Mouse (Mus musculus) ES-Bruce4 (cell line): ENCODE results near the gene Map2k1. TPM values are rescaled to one million over a fixed set of nuclear protein-coding genes. Genes with fewer than 3 reads are reported as not detected.
"Not testable (repeated sequence)": the region's sequence is repeated elsewhere in the genome, so short reads cannot be mapped to it uniquely, and the experiment has no call there.

ENCODE experiments used
- H3K27ac ChIP-seq: 2 replicates; pipeline ENCODE4 v1.5.1; 2012; ENCODE audit warnings: low read length, inconsistent platforms; ENCODE audit not compliant: insufficient read depth
- H3K27me3 ChIP-seq: 2 replicates; pipeline ENCODE4 v1.6.1; 2012; ENCODE audit warnings: mild to moderate bottlenecking, low read length, inconsistent platforms; ENCODE audit not compliant: control insufficient read depth, poor library complexity, insufficient read depth, severe bottlenecking
- H3K36me3 ChIP-seq: 2 replicates; pipeline ENCODE4 v1.6.1; 2012; ENCODE audit warnings: inconsistent platforms, mild to moderate bottlenecking, low read length, moderate library complexity; ENCODE audit not compliant: control insufficient read depth, poor library complexity, insufficient read depth, severe bottlenecking
- H3K4me1 ChIP-seq: one replicate; pipeline ENCODE4 v1.8.1; 2011; ENCODE audit warnings: low read length; ENCODE audit not compliant: control insufficient read depth, insufficient read depth
- H3K4me3 ChIP-seq: 2 replicates; pipeline ENCODE4 v1.5.1; 2011; ENCODE audit warnings: low read depth, mild to moderate bottlenecking, low read length
- H3K9ac ChIP-seq: 2 replicates; pipeline ENCODE4 v1.6.1; 2012; ENCODE audit warnings: low read depth, mild to moderate bottlenecking, inconsistent platforms; ENCODE audit not compliant: poor library complexity, severe bottlenecking
- H3K9me3 ChIP-seq: replicated peaks from 2 replicates; pipeline ENCODE4 v1.6.1; 2012; ENCODE audit warnings: mild to moderate bottlenecking, low read length, inconsistent platforms; ENCODE audit not compliant: control insufficient read depth, poor library complexity, insufficient read depth, severe bottlenecking
- CTCF ChIP-seq: IDR thresholded peaks from one replicate; pipeline ENCODE4 v1.8.1; 2011; ENCODE audit warnings: low read depth, low read length
- EP300 ChIP-seq: IDR thresholded peaks from 2 replicates; pipeline ENCODE4 v1.6.1; 2011; ENCODE audit warnings: low read depth, low read length; ENCODE audit not compliant: insufficient read depth
- POLR2A ChIP-seq: IDR thresholded peaks from one replicate; pipeline ENCODE4 v1.8.1; 2011; ENCODE audit warnings: low read length; ENCODE audit not compliant: insufficient read depth
- polyA plus RNA-seq: library from polyadenylated mRNA; stranded (reverse); fragments of >200 nt; gene quantifications from 2 replicates; pipeline ENCODE4 v1.2.4, GENCODE M21; 2011; ENCODE audit warnings: low read depth; ENCODE audit not compliant: missing spikeins, insufficient read depth, insufficient read length

Map2k1 gene
- polyA plus RNA-seq, 1 experiment = 85.7 TPM

GRCm38 (mm10) chr9:64156641-64157040, 96.8 kb downstream of the Map2k1 start:
- H3K9me3 ChIP-seq = no peaks in the 10 kb centered on the region
- no peak overlapping the region for H3K4me3 ChIP-seq
- no peaks in the 10 kb centered on the region for H3K27me3 ChIP-seq
- TF ChIP-seq CTCF (no peak), EP300 (no peak)
- no peak overlapping the region for H3K27ac ChIP-seq
- H3K4me1 ChIP-seq = no peaks in the 10 kb centered on the region
- peaks cover 79% of the 10 kb centered on the region for H3K36me3 ChIP-seq
- no peak overlapping the region for H3K9ac ChIP-seq

DNA sequence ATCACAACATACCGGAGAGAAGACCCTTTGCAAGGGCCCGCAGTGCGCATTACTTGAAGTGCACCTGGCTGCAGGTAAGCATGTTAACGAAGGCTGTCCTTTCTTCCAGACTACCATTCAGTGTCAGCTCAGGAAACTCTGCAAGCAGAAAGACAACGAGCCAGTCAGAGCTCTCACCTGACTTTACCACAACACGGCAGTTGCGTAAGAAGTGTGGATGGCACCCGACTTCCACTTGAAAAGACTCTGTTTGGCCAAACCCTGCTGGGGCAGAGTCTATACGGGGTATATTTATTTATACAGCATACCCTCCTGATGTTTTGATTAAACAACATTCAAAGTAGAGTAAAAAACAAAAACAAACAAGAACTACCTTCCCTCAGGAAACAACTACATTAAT, 113.6 kb downstream of the Map2k1 start:
- no peak overlapping the region for H3K4me3 ChIP-seq
- H3K27ac ChIP-seq = no peak overlapping the region
- no peak overlapping the region for H3K9ac ChIP-seq
- H3K4me1 ChIP-seq = no peaks in the 10 kb centered on the region
- no peak for TF ChIP-seq POLR2A
- no peak for TF ChIP-seq CTCF
- no peak for TF ChIP-seq EP300
- H3K36me3 ChIP-seq = peaks cover 54% of the 10 kb centered on the region
- H3K27me3 ChIP-seq = no peaks in the 10 kb centered on the region
- H3K9me3 ChIP-seq = no peaks in the 10 kb centered on the region

DNA sequence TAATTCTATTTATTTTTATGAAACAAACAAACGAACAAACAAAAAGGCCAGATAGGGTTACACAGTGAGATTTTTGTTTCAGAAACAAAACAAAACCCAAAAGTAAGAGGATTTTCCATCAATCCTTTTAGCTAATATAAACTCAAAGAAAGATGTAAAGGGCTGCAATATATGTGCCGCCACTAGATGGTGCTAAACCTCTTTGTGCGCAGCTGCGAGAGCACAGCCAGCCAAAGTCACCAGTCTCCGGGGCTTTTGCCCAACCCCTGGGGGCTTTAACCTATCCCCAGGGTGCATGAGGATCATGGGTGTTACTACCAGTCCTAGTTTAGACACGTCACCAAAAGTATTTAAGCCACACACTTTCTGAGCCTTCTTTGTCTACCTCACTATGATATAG, 114.5 kb downstream of the Map2k1 start:
- peaks cover 48% of the 10 kb centered on the region for H3K36me3 ChIP-seq

More for the DNA sequence above, 114.5 kb downstream of the Map2k1 start:
- not testable (repeated sequence) for H3K27me3 ChIP-seq, H3K4me1 ChIP-seq, H3K9ac ChIP-seq, H3K4me3 ChIP-seq, H3K9me3 ChIP-seq, H3K27ac ChIP-seq
- peak; percentile 53 for TF ChIP-seq CTCF

Other genes with a start within 250 kb of the Map2k1 start
- 2.7 and 4.7 TPM in 2 replicates for gene Smad6, start 231.6 kb downstream of the Map2k1 start, polyA plus RNA-seq
- 0.49 and 0.58 TPM in 2 replicates for gene Lctl, start 136.5 kb downstream of the Map2k1 start, polyA plus RNA-seq
- 162 and 167 TPM in 2 replicates for gene Zwilch, start 80.5 kb downstream of the Map2k1 start, polyA plus RNA-seq
- 3,123 and 3,163 TPM in 2 replicates for gene Rpl4, start 80.3 kb downstream of the Map2k1 start, polyA plus RNA-seq
- gene Snapc5, start 74.4 kb downstream of the Map2k1 start, polyA plus RNA-seq = 37.0 and 37.1 TPM in 2 replicates
- 13.2 and 14.3 TPM in 2 replicates for gene Uchl4, start 18.4 kb downstream of the Map2k1 start, polyA plus RNA-seq
- 148 and 152 TPM in 2 replicates for gene Tipin, start 27.9 kb upstream of the Map2k1 start, polyA plus RNA-seq
- 9.3 and 10.4 TPM in 2 replicates for gene Dis3l, start 87.7 kb upstream of the Map2k1 start, polyA plus RNA-seq
- 0.40 and 0.94 TPM in 2 replicates for gene Megf11, start 132.0 kb upstream of the Map2k1 start, polyA plus RNA-seq